Mouse (Mus musculus): ENCODE results near the gene Numa1. TPM values are rescaled to one million over a fixed set of nuclear protein-coding genes. Genes with fewer than 3 reads are reported as not detected.
"Not testable (repeated sequence)": the region's sequence is repeated elsewhere in the genome, so short reads cannot be mapped to it uniquely, and the experiment has no call there.

Gene Numa1
- polyA plus RNA-seq, 1 experiment from 2014 or later, result 86.1 TPM

GRCm38 (mm10) chr7:101939758-101940157, 5.8 kb downstream of the Numa1 start:
- WGBS, result 96% methylated on average over 4 of the region's 4 CpGs
- Histone ChIP-seq H3K36me3 (0 out of 2 replicates have a peak, but pooled peaks cover 2% of the 10 kb centered on the region), H3K27me3 (replicated peaks) (no peaks in the 10 kb centered on the region), H3K9ac (no peak overlapping the region), H3K27ac (no peak overlapping the region), H3K4me2 (replicated peaks) (no peak overlapping the region), H3K4me1 (peaks cover 12% of the 10 kb centered on the region), H3K4me3 (no peak overlapping the region), H3K9me3 (no peaks in the 10 kb centered on the region)
- no peak for ATAC-seq (ENCODE audit: low FRiP score, low read depth)

GRCm38 (mm10) chr7:101949008-101949407, 15.1 kb downstream of the Numa1 start:
- not testable (repeated sequence) for H3K9me3 ChIP-seq

GRCm38 (mm10) chr7:101951648-101952047, 17.7 kb downstream of the Numa1 start:
- no peak overlapping the region for H3K4me2 ChIP-seq (replicated peaks)
- ATAC-seq (ENCODE audit: low FRiP score, low read depth), result no peak
- H3K4me3 ChIP-seq, result no peak overlapping the region
- H3K27me3 ChIP-seq (replicated peaks), result no peaks in the 10 kb centered on the region
- no peak overlapping the region for H3K27ac ChIP-seq
- H3K36me3 ChIP-seq, result no peaks in the 10 kb centered on the region
- H3K9me3 ChIP-seq, result no peaks in the 10 kb centered on the region
- no peaks in the 10 kb centered on the region for H3K4me1 ChIP-seq
- H3K9ac ChIP-seq, result no peak overlapping the region
- WGBS, result 82% methylated on average over 1 of the region's 1 CpGs

More at GRCm38 (mm10) chr7:101949008-101949407, 15.1 kb downstream of the Numa1 start:
- not testable (repeated sequence) for H3K27ac ChIP-seq; H3K4me3 ChIP-seq; H3K9ac ChIP-seq; H3K4me2 ChIP-seq (replicated peaks); H3K27me3 ChIP-seq (replicated peaks); H3K4me1 ChIP-seq; ATAC-seq (ENCODE audit: low FRiP score, low read depth); H3K36me3 ChIP-seq
- 94% methylated on average over 5 of the region's 5 CpGs for WGBS

- WGBS, result 76% methylated on average over 2 of the region's 2 CpGs
- Histone ChIP-seq H3K27me3 (replicated peaks) (no peaks in the 10 kb centered on the region), H3K9me3 (no peaks in the 10 kb centered on the region), H3K36me3 (no peaks in the 10 kb centered on the region), H3K4me3 (no peak overlapping the region), H3K9ac (no peak overlapping the region), H3K27ac (no peak overlapping the region), H3K4me1 (no peaks in the 10 kb centered on the region), H3K4me2 (replicated peaks) (no peak overlapping the region)
- ATAC-seq (ENCODE audit: low FRiP score, low read depth), result no peak
These were observed 18.2 kb downstream of the Numa1 start for GRCm38 (mm10) chr7:101952098-101952497.

GRCm38 (mm10) chr7:101954163-101954562, 20.3 kb downstream of the Numa1 start:
- Histone ChIP-seq H3K9ac (no peak overlapping the region), H3K9me3 (no peaks in the 10 kb centered on the region), H3K36me3 (no peaks in the 10 kb centered on the region), H3K4me3 (no peak overlapping the region), H3K4me2 (replicated peaks) (no peak overlapping the region), H3K4me1 (no peaks in the 10 kb centered on the region), H3K27me3 (replicated peaks) (no peaks in the 10 kb centered on the region), H3K27ac (no peak overlapping the region)
- 94% methylated on average over 2 of the region's 2 CpGs for WGBS
- ATAC-seq (ENCODE audit: low FRiP score, low read depth), result no peak

- Histone ChIP-seq H3K4me2 (replicated peaks) (no peak overlapping the region), H3K4me1 (no peaks in the 10 kb centered on the region), H3K4me3 (no peak overlapping the region), H3K27me3 (replicated peaks) (no peaks in the 10 kb centered on the region), H3K9me3 (no peaks in the 10 kb centered on the region), H3K36me3 (no peaks in the 10 kb centered on the region), H3K27ac (no peak overlapping the region), H3K9ac (no peak overlapping the region)
- no peak for ATAC-seq (ENCODE audit: low FRiP score, low read depth)
- 92% methylated on average over 2 of the region's 2 CpGs for WGBS
These were observed 21.4 kb downstream of the Numa1 start for GRCm38 (mm10) chr7:101955276-101955675.

- Histone ChIP-seq H3K9me3 (no peaks in the 10 kb centered on the region), H3K4me1 (no peaks in the 10 kb centered on the region), H3K4me3 (no peak overlapping the region), H3K9ac (no peak overlapping the region), H3K4me2 (replicated peaks) (no peak overlapping the region), H3K27ac (no peak overlapping the region), H3K27me3 (replicated peaks) (no peaks in the 10 kb centered on the region), H3K36me3 (no peaks in the 10 kb centered on the region)
- no peak for ATAC-seq (ENCODE audit: low FRiP score, low read depth)
- 69% methylated on average over 4 of the region's 4 CpGs for WGBS
These were observed 22.0 kb downstream of the Numa1 start for GRCm38 (mm10) chr7:101955862-101956261.

- Histone ChIP-seq H3K4me2 (replicated peaks) (no peak overlapping the region), H3K9me3 (no peaks in the 10 kb centered on the region), H3K36me3 (no peaks in the 10 kb centered on the region), H3K4me3 (no peak overlapping the region), H3K4me1 (no peaks in the 10 kb centered on the region), H3K27ac (no peak overlapping the region), H3K9ac (no peak overlapping the region), H3K27me3 (replicated peaks) (no peaks in the 10 kb centered on the region)
- 96% methylated on average over 1 of the region's 1 CpGs for WGBS
- ATAC-seq (ENCODE audit: low FRiP score, low read depth), result no peak
These were observed 22.6 kb downstream of the Numa1 start for GRCm38 (mm10) chr7:101956481-101956880.

GRCm38 (mm10) chr7:101956911-101957310, 23.0 kb downstream of the Numa1 start:
- H3K27ac ChIP-seq, result no peak overlapping the region
- H3K4me1 ChIP-seq, result no peaks in the 10 kb centered on the region
- no peaks in the 10 kb centered on the region for H3K36me3 ChIP-seq
- no peak overlapping the region for H3K4me3 ChIP-seq
- no peak overlapping the region for H3K4me2 ChIP-seq (replicated peaks)
- H3K9me3 ChIP-seq, result no peaks in the 10 kb centered on the region
- ATAC-seq (ENCODE audit: low FRiP score, low read depth), result no peak
- 98% methylated on average over 5 of the region's 5 CpGs for WGBS
- H3K27me3 ChIP-seq (replicated peaks), result no peaks in the 10 kb centered on the region
- H3K9ac ChIP-seq, result no peak overlapping the region

GRCm38 (mm10) chr7:101962829-101963228, 28.9 kb downstream of the Numa1 start:
- H3K4me1 ChIP-seq, result no peaks in the 10 kb centered on the region
- no peak overlapping the region for H3K9ac ChIP-seq
- no peaks in the 10 kb centered on the region for H3K36me3 ChIP-seq
- no peak overlapping the region for H3K4me2 ChIP-seq (replicated peaks)
- 97% methylated on average over 2 of the region's 2 CpGs for WGBS
- H3K9me3 ChIP-seq, result no peaks in the 10 kb centered on the region
- no peak overlapping the region for H3K27ac ChIP-seq
- no peak overlapping the region for H3K4me3 ChIP-seq
- ATAC-seq (ENCODE audit: low FRiP score, low read depth), result no peak
- no peaks in the 10 kb centered on the region for H3K27me3 ChIP-seq (replicated peaks)

- over 99% methylated on average over 2 of the region's 2 CpGs for WGBS
- H3K4me1 ChIP-seq, result peaks cover under 1% of the 10 kb centered on the region; the same call in 1 of the 2 replicates
- H3K36me3 ChIP-seq, result no peaks in the 10 kb centered on the region
- no peaks in the 10 kb centered on the region for H3K27me3 ChIP-seq (replicated peaks)
- H3K9ac ChIP-seq, result no peak overlapping the region
- H3K4me3 ChIP-seq, result no peak overlapping the region
- no peak for ATAC-seq (ENCODE audit: low FRiP score, low read depth)
- H3K9me3 ChIP-seq, result no peaks in the 10 kb centered on the region
- H3K27ac ChIP-seq, result no peak overlapping the region
- H3K4me2 ChIP-seq (replicated peaks), result no peak overlapping the region
These were observed 29.7 kb downstream of the Numa1 start for GRCm38 (mm10) chr7:101963621-101964020.

- H3K27ac ChIP-seq, result no peak overlapping the region
- no peaks in the 10 kb centered on the region for H3K27me3 ChIP-seq (replicated peaks)
- H3K4me1 ChIP-seq, result peaks cover 9% of the 10 kb centered on the region
- no peaks in the 10 kb centered on the region for H3K36me3 ChIP-seq
- H3K4me2 ChIP-seq (replicated peaks), result no peak overlapping the region
- H3K4me3 ChIP-seq, result no peak overlapping the region
- ATAC-seq (ENCODE audit: low FRiP score, low read depth), result no peak
- H3K9ac ChIP-seq, result no peak overlapping the region
- no peaks in the 10 kb centered on the region for H3K9me3 ChIP-seq
- WGBS, result 85% methylated on average over 4 of the region's 4 CpGs
These were observed 30.6 kb downstream of the Numa1 start for GRCm38 (mm10) chr7:101964551-101964950.

GRCm38 (mm10) chr7:101965606-101966005, 31.7 kb downstream of the Numa1 start:
- Histone ChIP-seq H3K9ac (no peak overlapping the region), H3K9me3 (no peaks in the 10 kb centered on the region), H3K4me2 (replicated peaks) (no peak overlapping the region), H3K4me1 (peaks cover 10% of the 10 kb centered on the region), H3K36me3 (no peaks in the 10 kb centered on the region), H3K27me3 (replicated peaks) (no peaks in the 10 kb centered on the region), H3K27ac (no peak overlapping the region), H3K4me3 (no peak overlapping the region)
- 68% methylated on average over 2 of the region's 2 CpGs for WGBS
- no peak for ATAC-seq (ENCODE audit: low FRiP score, low read depth)
